Mouse (Mus musculus) cortical plate, adult 2 months (tissue): Measurements from ENCODE around the gene Rabl3.

Source experiments
- CTCF ChIP-seq: fragments of 200-500 bp; IDR thresholded peaks from 2 replicates; pipeline ENCODE4 v1.5.1; 2011; ENCODE audit warnings: mild to moderate bottlenecking, control low read depth, low read length; ENCODE audit not compliant: insufficient read depth; ENCODE audit errors: extremely low read depth
- POLR2A ChIP-seq: fragments of 200-500 bp; IDR thresholded peaks from 2 replicates; pipeline ENCODE4 v1.6.1; 2011; ENCODE audit warnings: mild to moderate bottlenecking, low read length, control low read depth; ENCODE audit not compliant: insufficient read depth; ENCODE audit errors: extremely low read depth

GRCm38 (mm10) chr16:37616104-37616503 is 76.4 kb downstream of the Rabl3 start:
- TF ChIP-seq POLR2A (no peak), CTCF (no peak)
